Comparison of ENCODE assay signal across 26 mouse cellular contexts in genomic region chr1:175333041-175333854, GRCm38 (mm10).
DNase-seq lines count a peak whose midpoint lies in the region; ATAC-seq and TF ChIP-seq lines count a peak whose summit lies in the region.
"Had no signal": no experiment of that assay in that cellular context is flagged by ENCODE, and none has a peak within 500 bp of the region (broad histone marks: within the 10 kb centered on the region; RNA-seq: fewer than 3 reads in every experiment).

No protein-coding gene starts in this region.

- peak overlapping the region; percentile 49 for H3K27ac ChIP-seq in heart, embryonic 12.5 days (ENCODE audit: poor library complexity, severe bottlenecking)
- H3K27ac ChIP-seq in heart, adult 2 months: no peak overlapping the region
- no peak overlapping the region for H3K27ac ChIP-seq in lung, embryonic 14.5 days (ENCODE audit: low read depth)
- H3K27ac ChIP-seq: embryonic facial prominence, embryonic 10.5 days; hindbrain, embryonic 15.5 days; kidney, embryonic 15.5 days; limb, embryonic 10.5 days; liver, embryonic 15.5 days; macrophage; neural tube, embryonic 15.5 days; stomach, postnatal 0 days had no signal

- H3K4me3 ChIP-seq in heart, embryonic 12.5 days: no peak overlapping the region
- no peak overlapping the region for H3K4me3 ChIP-seq in heart, adult 2 months
- no peak overlapping the region for H3K4me3 ChIP-seq in lung, embryonic 14.5 days (ENCODE audit: low read depth, low read length)
- H3K4me3 ChIP-seq in myocyte: no peak overlapping the region
- H3K4me3 ChIP-seq: embryonic facial prominence, embryonic 10.5 days; hindbrain, embryonic 15.5 days; kidney, embryonic 15.5 days; limb, embryonic 10.5 days; liver, embryonic 15.5 days; neural tube, embryonic 15.5 days had no signal

- no peak for ATAC-seq in heart, embryonic 12.5 days (ENCODE audit: insufficient number of reproducible peaks, low FRiP score)
- peak; percentile 70; the same call in 1 of the 2 replicates for ATAC-seq in lung, embryonic 14.5 days (ENCODE audit: insufficient read depth)
- ATAC-seq: CD4-positive, CD25-positive, alpha-beta regulatory T cell, adult 4 months; forebrain, embryonic 16.5 days; lung, postnatal 0 days; midbrain, embryonic 16.5 days had no signal

- H3K4me1 ChIP-seq in heart, embryonic 12.5 days (replicated peaks): peaks cover 20% of the 10 kb centered on the region
- peaks cover 3% of the 10 kb centered on the region; the same call in 1 of the 2 replicates for H3K4me1 ChIP-seq in heart, adult 2 months (ENCODE audit: control insufficient read depth, insufficient read depth, low read length)
- H3K4me1 ChIP-seq in lung, embryonic 14.5 days (ENCODE audit: insufficient read depth): no peaks in the 10 kb centered on the region
- H3K4me1 ChIP-seq: embryonic facial prominence, embryonic 10.5 days; hindbrain, embryonic 15.5 days; kidney, embryonic 15.5 days; limb, embryonic 10.5 days; liver, embryonic 15.5 days; neural tube, embryonic 15.5 days had no signal

- intact Hi-C loops in heart, adult 2 months (cut with DNase I): no loop called here

- no peak for TF ChIP-seq EP300 in heart, adult 2 months (IDR thresholded peaks at IDR 0.05; ENCODE audit: insufficient read depth, low read depth, low read length)

- no peak overlapping the region for H3K9ac ChIP-seq in heart, embryonic 12.5 days
- H3K9ac ChIP-seq in heart, adult 2 months (ENCODE audit: low read depth, low read length): no peak overlapping the region
- H3K9ac ChIP-seq in lung, embryonic 14.5 days: no peak overlapping the region
- H3K9ac ChIP-seq: hindbrain, embryonic 15.5 days; kidney, embryonic 15.5 days; liver, embryonic 15.5 days; neural tube, embryonic 15.5 days had no signal

- no peak overlapping the region for H3K4me2 ChIP-seq in heart, embryonic 12.5 days
- no peak overlapping the region for H3K4me2 ChIP-seq in lung, embryonic 14.5 days
- H3K4me2 ChIP-seq in myocyte (ENCODE audit: low read depth): peak overlapping the region; percentile 27
- H3K4me2 ChIP-seq: hindbrain, embryonic 15.5 days; kidney, embryonic 15.5 days; liver, embryonic 15.5 days; neural tube, embryonic 15.5 days had no signal

- H3K9me3 ChIP-seq in heart, embryonic 12.5 days (replicated peaks): no peaks in the 10 kb centered on the region
- H3K9me3 ChIP-seq in lung, embryonic 14.5 days (ENCODE audit: low read depth, low read length): no peaks in the 10 kb centered on the region
- H3K9me3 ChIP-seq: embryonic facial prominence, embryonic 10.5 days; hindbrain, embryonic 15.5 days; kidney, embryonic 15.5 days; limb, embryonic 10.5 days; liver, embryonic 15.5 days; neural tube, embryonic 15.5 days had no signal

- TF ChIP-seq CTCF in heart, adult 2 months (IDR thresholded peaks at IDR 0.05): no peak
- no peak for TF ChIP-seq CTCF in lung, embryonic 14.5 days (IDR thresholded peaks at IDR 0.05; ENCODE audit: low read depth)

- no peaks in the 10 kb centered on the region for H3K79me2 ChIP-seq in heart, adult 2 months (replicated peaks; ENCODE audit: control insufficient read depth, insufficient read depth, low read length)
- no peaks in the 10 kb centered on the region for H3K79me2 ChIP-seq in myocyte (ENCODE audit: control insufficient read depth, insufficient read depth)

- H3ac ChIP-seq in myocyte (ENCODE audit: control insufficient read depth, insufficient read length): no peak overlapping the region

- H3K27me3 ChIP-seq in heart, embryonic 12.5 days (replicated peaks): no peaks in the 10 kb centered on the region
- no peaks in the 10 kb centered on the region for H3K27me3 ChIP-seq in heart, adult 2 months (ENCODE audit: control insufficient read depth, insufficient read depth, low read length)
- H3K27me3 ChIP-seq in lung, embryonic 14.5 days (ENCODE audit: insufficient read depth, low read length): no peaks in the 10 kb centered on the region
- no peaks in the 10 kb centered on the region for H3K27me3 ChIP-seq in myocyte (ENCODE audit: control insufficient read depth, insufficient read depth, insufficient read length)
- H3K27me3 ChIP-seq: hindbrain, embryonic 15.5 days; kidney, embryonic 15.5 days; liver, embryonic 15.5 days; neural tube, embryonic 15.5 days had no signal

- no peak for TF ChIP-seq POLR2A in heart, adult 2 months (IDR thresholded peaks at IDR 0.05; ENCODE audit: insufficient read depth, low read depth, low read length)
- no peak for TF ChIP-seq POLR2A in myocyte (IDR thresholded peaks at IDR 0.05; ENCODE audit: insufficient read length, low read depth)

- no peak for DNase-seq in heart, adult 2 months
- DNase-seq in lung, embryonic 14.5 days: peak; percentile 37
- no peak for DNase-seq in lung, adult 18-20 months
- DNase-seq in cerebellum, adult 9-10 months: peak; percentile 69
- DNase-seq in spleen, adult 18-20 months: no peak
- no peak for DNase-seq in thymus, postnatal 0 days (ENCODE audit: low spot score)
- DNase-seq: adrenal gland, postnatal 25 days; gastrocnemius, postnatal 36 days; kidney, adult 11 months; liver; right cerebral cortex, adult 18-20 months; thymus, postnatal 14 days had no signal

- no peaks in the 10 kb centered on the region for H3K36me3 ChIP-seq in heart, embryonic 12.5 days
- no peaks in the 10 kb centered on the region for H3K36me3 ChIP-seq in heart, adult 2 months (ENCODE audit: control insufficient read depth, insufficient read depth, low read length)
- H3K36me3 ChIP-seq in lung, embryonic 14.5 days (ENCODE audit: insufficient read depth): no peaks in the 10 kb centered on the region
- no peaks in the 10 kb centered on the region for H3K36me3 ChIP-seq in myocyte (ENCODE audit: control insufficient read depth, insufficient read depth)
- H3K36me3 ChIP-seq: embryonic facial prominence, embryonic 10.5 days; hindbrain, embryonic 15.5 days; kidney, embryonic 15.5 days; limb, embryonic 10.5 days; liver, embryonic 15.5 days; neural tube, embryonic 15.5 days had no signal

- 49% methylated on average over 9 of the region's 9 CpGs for WGBS in heart, embryonic 12.5 days
- WGBS in heart, adult 2 months: 66% methylated on average over 9 of the region's 9 CpGs
- WGBS in lung, embryonic 14.5 days: 55% methylated on average over 9 of the region's 9 CpGs

TF ChIP-seq in myocyte, 11 proteins besides CTCF, POLR2A, EP300 and RAD21:
- TF ChIP-seq MYOD1 (IDR thresholded peaks at IDR 0.05; ENCODE audit: control insufficient read depth in 1 of 3, insufficient read length in 2 of 3, low read depth in 2 of 3) (no peak), POLR2AphosphoS2 (IDR thresholded peaks at IDR 0.05; ENCODE audit: insufficient read length, low read depth) (no peak)

Comparison
In these comparisons a context has a peak if more than half of its experiments do, and no peak if none do; other contexts are left out.
1. DNase-seq: peak in lung, embryonic 14.5 days (single experiment) and cerebellum, adult 9-10 months (single experiment); none in heart, adult 2 months (0 of 2), lung, adult 18-20 months (0 of 2), spleen, adult 18-20 months (0 of 2) and thymus, postnatal 0 days (single experiment).